Mouse (Mus musculus) ovary, postnatal 10 days (tissue): ENCODE data around the gene Slc46a1.

ENCODE experiments used
- DNase-seq: peaks from one replicate; pipeline ENCODE4 v3.0.0; 2022; ENCODE audit warnings: low spot score

Gene Slc46a1

DNA sequence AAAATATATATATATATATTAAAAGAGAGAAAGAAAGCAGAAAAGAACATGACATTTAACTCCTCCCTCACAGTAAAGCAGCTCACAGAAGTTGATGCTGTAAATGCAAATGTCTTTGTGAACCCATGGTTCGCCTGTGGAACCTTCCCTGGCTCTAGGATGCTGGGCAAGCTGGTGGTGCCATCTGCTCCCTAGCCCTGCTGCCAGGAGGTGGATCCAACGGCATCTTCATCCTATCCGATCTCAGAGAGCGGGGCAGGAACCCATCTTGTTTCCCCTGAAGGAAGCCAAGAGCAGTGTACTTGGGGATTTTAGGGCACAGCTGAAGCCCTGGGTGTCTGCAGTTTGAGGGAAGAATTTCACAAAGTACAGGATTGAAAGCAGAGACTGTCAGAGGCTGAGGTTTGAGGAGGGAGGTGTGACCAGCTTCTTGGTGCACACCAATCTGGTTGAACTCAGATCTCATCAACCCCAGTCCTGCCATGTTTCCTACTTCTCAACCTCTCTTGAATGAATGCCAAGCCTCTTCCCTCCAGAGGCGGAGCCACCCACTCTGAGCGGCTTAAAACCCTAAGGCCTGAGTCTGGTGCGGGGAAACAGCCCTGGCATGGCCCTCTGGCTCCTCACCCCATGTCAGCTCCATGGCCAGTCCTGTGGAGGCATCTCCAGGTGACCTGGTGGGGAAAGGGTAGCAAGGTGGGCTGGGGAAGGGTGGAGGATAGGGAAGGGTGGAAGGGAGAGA, 37.6 kb downstream of the Slc46a1 start, which contains the start of gene Sebox:
TSS of gene Sebox (plus strand) at position 539 of the 742 bp plus-strand sequence.
- no peak for DNase-seq

DNA sequence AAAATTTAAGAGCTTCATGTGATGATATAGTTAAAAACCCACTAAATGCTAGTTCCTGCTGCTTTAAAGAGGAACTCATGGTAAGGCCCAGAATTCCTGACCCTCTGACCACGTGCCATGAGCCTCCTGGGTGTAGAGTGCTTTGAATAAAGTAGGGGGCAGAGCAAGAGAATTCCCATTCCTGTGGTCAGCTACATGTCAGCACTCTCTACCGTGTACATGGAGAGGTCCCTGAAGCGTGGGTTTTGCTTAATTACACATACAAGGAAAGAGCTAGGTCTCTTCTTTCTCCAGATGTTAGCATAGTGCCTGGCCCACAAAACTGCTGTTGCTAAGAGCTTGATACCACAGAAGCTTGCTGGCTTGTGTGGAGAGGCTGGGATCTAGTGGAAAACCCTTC, 39.9 kb downstream of the Slc46a1 start:
- DNase-seq, result no peak

DNA sequence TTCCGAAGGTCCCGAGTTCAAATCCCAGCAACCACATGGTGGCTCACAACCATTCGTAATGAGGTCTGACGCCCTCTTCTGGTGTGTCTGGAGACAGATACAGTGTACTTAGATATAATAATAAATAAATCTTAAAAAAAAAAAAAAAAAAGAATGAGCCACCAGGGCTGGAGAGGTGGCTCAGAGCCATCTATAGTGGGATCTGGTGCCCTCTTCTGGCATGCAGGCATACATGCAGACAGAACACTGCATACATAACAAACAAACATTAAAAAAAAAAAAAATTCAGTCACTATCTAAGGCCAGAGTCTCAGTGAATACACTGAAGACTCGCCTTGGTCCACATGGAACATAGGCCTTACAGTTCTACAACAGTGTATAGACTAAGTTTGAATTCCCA, 43.7 kb downstream of the Slc46a1 start:
- no peak for DNase-seq

- DNase-seq, result peak; percentile 62
Measured at GRCm38 (mm10) chr11:78512025-78512957, 46.8 kb downstream of the Slc46a1 start, which contains the start of the genes Tmem199 and Poldip2. Tmem199 (minus strand) TSS chr11:78512172. Poldip2 (plus strand) TSS chr11:78512193.

- no peak for DNase-seq
Measured at GRCm38 (mm10) chr11:78513106-78513790, 47.8 kb downstream of the Slc46a1 start.

GRCm38 (mm10) chr11:78515549-78516325, 50.2 kb downstream of the Slc46a1 start:
- no peak for DNase-seq

- no peak for DNase-seq
Measured at GRCm38 (mm10) chr11:78518931-78519330, 53.4 kb downstream of the Slc46a1 start.
